Mouse (Mus musculus) lung, embryonic 16.5 days (tissue): Measurements from ENCODE around the gene Tenm4. TPM values are rescaled to one million over a fixed set of nuclear protein-coding genes. Genes with fewer than 3 reads are reported as not detected.

ENCODE experiments used
- ATAC-seq: fragments of 200-750 bp; cut with Nextera tagmentation; 2 replicates; pipeline ENCODE4 v1.8.0; 2017; ENCODE audit warnings: low read depth, mild to moderate bottlenecking, moderate library complexity
- H3K27ac ChIP-seq: fragments of 300-500 bp; sonication (generic); 2 replicates; pipeline ENCODE4 v1.5.1; 2014; ENCODE audit warnings: mild to moderate bottlenecking, control low read depth, low read length
- H3K27me3 ChIP-seq: fragments of 300-500 bp; sonication (generic); 2 replicates; pipeline ENCODE4 v1.6.1; 2014; ENCODE audit warnings: low read depth, low read length, mixed read lengths; ENCODE audit not compliant: control insufficient read depth, insufficient read depth
- H3K36me3 ChIP-seq: fragments of 300-500 bp; sonication (generic); 2 replicates; pipeline ENCODE4 v1.6.1; 2014; ENCODE audit warnings: low read length; ENCODE audit not compliant: control insufficient read depth, insufficient read depth
- H3K4me1 ChIP-seq: fragments of 300-500 bp; sonication (generic); replicated peaks from 2 replicates; pipeline ENCODE4 v1.6.1; 2014; ENCODE audit warnings: low read length, mixed read lengths; ENCODE audit not compliant: control insufficient read depth, insufficient read depth
- H3K4me2 ChIP-seq: fragments of 300-500 bp; sonication (generic); 2 replicates; pipeline ENCODE4 v1.6.1; 2014; ENCODE audit warnings: low read depth, low read length, control low read depth
- H3K4me3 ChIP-seq: fragments of 300-500 bp; sonication (generic); 2 replicates; pipeline ENCODE4 v1.5.1; 2014; ENCODE audit warnings: mild to moderate bottlenecking, low read length, control low read depth
- H3K9ac ChIP-seq: fragments of 300-500 bp; sonication (generic); 2 replicates; pipeline ENCODE4 v1.6.1; 2014; ENCODE audit warnings: low read length, control low read depth
- H3K9me3 ChIP-seq: fragments of 300-500 bp; sonication (generic); 2 replicates; pipeline ENCODE4 v1.6.1; 2016; ENCODE audit warnings: low read length; ENCODE audit not compliant: control insufficient read depth
- WGBS: fragments of 180-500 bp; shearing (Covaris S2); extraction: QIAGEN DNeasy Blood & Tissue Kit; methylation state at CpG from one replicate; pipeline ENCODE4 v1.1.7; 2014; 5-methylcytosine and 5-hydroxymethylcytosine counted together
- polyA plus RNA-seq: library from polyadenylated mRNA; unstranded; fragments of >200 nt; fragmentation: Nextera tagmentation; extraction: Ambion mirVana; gene quantifications from 2 replicates; pipeline ENCODE4 v1.2.1, GENCODE M21; 2015

Tenm4 gene
- polyA plus RNA-seq, 1 experiment from 2014 or later: 18.5 TPM

DNA sequence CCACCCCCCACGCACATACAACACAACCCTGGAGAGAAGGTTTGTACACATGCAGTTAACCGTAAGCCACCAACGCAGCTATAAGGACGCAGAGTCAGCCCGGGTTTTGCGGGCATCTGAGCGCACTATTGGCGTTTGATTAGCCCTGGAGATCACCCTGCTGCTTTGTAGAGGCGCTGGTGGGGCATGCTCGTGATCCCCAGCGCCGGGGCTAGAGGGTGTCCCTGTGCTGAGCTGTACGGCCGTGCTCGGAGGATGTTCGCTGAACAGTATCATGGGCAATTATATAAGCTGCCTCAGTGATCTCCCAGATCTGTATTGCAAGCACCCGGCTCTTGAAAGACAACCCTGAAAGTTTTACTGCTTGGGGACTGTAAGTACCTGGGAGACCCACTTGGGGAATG is 40.6 kb downstream of the Tenm4 start:
- peak overlapping the region; percentile 73 for H3K4me3 ChIP-seq
- H3K4me2 ChIP-seq: peak overlapping the region; percentile 98
- no peak overlapping the region for H3K27ac ChIP-seq
- H3K9ac ChIP-seq: peak overlapping the region; percentile 80
- no peaks in the 10 kb centered on the region for H3K36me3 ChIP-seq
- peaks cover 21% of the 10 kb centered on the region for H3K4me1 ChIP-seq
- peaks cover 8% of the 10 kb centered on the region; the same call in 1 of the 2 replicates for H3K27me3 ChIP-seq
- ATAC-seq: no peak
- H3K9me3 ChIP-seq: no peaks in the 10 kb centered on the region
- under 1% methylated on average over 17 of the region's 17 CpGs for WGBS

DNA sequence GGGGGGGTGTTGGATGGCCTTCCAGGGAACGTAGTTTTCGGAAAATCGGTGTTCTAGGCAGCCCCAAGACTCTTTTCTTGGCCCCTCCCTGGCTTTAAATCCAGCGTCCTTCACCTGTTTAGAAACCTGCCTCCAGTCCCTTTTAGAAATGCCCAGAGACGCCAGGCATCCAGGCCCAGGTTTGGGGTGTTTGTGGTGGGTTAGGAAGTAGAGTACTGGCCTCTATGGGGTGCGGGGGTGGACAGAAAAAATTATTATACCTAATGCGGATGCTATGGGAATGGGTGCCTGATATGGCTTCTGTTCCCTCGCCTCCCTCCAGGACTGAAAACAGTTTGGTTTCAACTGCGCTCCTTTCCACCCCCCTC is 41.2 kb downstream of the Tenm4 start:
- no peak for ATAC-seq
- Histone ChIP-seq H3K9ac (peak overlapping the region; percentile 80), H3K27ac (no peak overlapping the region), H3K4me3 (peak overlapping the region; percentile 73), H3K36me3 (no peaks in the 10 kb centered on the region), H3K27me3 (peaks cover 8% of the 10 kb centered on the region; the same call in 1 of the 2 replicates), H3K9me3 (no peaks in the 10 kb centered on the region), H3K4me2 (peak overlapping the region; percentile 98), H3K4me1 (peaks cover 21% of the 10 kb centered on the region)
- 3% methylated on average over 9 of the region's 9 CpGs for WGBS

DNA sequence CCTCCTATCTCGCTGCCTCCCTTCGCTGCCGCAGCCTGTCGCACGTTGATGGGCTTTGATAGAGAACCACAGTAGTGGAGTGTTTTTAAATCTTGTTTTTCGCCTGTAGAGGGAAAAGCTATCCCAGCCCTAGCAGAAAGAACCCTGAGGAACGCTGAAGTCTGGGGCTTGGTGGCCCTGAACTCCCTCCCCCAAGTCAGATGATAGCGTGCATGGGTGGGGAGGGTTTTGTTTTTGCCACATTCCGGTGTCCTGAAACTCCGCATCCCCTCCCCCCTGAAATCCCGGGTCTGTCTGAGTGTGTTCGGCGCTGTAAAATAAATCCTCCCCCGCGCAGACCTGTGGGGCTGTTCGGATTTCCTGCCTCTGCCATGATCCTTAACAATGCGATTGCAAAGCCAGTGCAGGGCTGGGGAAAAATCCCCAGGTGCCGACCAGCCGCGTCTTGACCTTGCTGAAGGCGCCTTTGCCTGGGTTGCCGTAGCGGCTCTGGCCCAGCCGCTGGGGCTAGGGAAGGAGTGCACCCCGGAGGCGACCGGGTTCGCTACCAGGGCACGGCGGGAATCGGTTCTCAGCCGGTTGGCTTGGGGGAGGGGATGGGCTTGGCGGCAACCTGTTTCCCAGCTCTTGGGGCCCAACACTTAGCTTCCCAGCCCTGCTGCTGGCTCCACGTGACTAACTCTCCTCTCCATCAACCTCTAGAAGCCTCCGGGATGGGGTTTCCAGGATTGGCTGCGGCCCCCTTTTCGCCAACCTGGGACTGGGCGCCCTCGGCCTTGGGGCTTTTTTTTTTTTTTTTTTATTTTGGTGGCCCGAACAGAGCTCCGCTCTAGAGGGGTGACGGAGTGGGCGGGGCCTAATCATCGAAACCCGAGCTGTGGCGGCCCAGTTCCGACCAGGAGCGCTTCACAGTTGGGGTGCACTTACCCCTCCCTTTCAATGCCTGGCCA is 41.8 kb downstream of the Tenm4 start:
- Histone ChIP-seq H3K9ac (peak overlapping the region; percentile 80), H3K4me1 (peaks cover 21% of the 10 kb centered on the region), H3K9me3 (no peaks in the 10 kb centered on the region), H3K36me3 (no peaks in the 10 kb centered on the region), H3K27ac (no peak overlapping the region), H3K4me2 (peak overlapping the region; percentile 98), H3K4me3 (peak overlapping the region; percentile 73), H3K27me3 (peaks cover 8% of the 10 kb centered on the region; the same call in 1 of the 2 replicates)
- ATAC-seq: peak; percentile 41
- under 1% methylated on average over 48 of the region's 48 CpGs for WGBS

DNA sequence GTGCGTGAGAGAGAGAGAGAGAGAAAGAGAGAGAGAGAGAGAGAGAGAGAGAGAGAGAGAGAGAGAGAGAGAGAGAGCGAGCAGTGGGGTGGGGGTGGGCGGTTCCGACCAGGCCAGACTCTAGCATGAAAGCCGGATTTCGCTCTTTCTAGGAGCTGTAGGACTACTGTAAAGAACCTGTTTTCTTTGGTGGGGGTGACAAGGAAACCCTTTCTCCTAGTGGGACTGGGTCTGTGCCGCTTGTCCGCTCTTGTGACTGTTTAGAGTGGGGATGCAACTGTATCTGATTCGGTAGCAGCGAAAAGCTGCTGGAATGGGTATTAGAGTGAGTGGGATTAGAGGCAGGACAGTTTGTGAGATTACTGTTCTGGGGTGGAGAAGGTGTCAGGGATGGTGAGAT is 42.7 kb downstream of the Tenm4 start:
- 27% methylated on average over 9 of the region's 10 CpGs for WGBS
- H3K4me3 ChIP-seq: peak overlapping the region; percentile 73
- H3K4me2 ChIP-seq: peak overlapping the region; percentile 98
- peaks cover 21% of the 10 kb centered on the region for H3K4me1 ChIP-seq
- H3K9me3 ChIP-seq: no peaks in the 10 kb centered on the region
- ATAC-seq: no peak
- peak overlapping the region; percentile 80 for H3K9ac ChIP-seq
- H3K27me3 ChIP-seq: peaks cover 8% of the 10 kb centered on the region; the same call in 1 of the 2 replicates
- H3K27ac ChIP-seq: no peak overlapping the region
- no peaks in the 10 kb centered on the region for H3K36me3 ChIP-seq

DNA sequence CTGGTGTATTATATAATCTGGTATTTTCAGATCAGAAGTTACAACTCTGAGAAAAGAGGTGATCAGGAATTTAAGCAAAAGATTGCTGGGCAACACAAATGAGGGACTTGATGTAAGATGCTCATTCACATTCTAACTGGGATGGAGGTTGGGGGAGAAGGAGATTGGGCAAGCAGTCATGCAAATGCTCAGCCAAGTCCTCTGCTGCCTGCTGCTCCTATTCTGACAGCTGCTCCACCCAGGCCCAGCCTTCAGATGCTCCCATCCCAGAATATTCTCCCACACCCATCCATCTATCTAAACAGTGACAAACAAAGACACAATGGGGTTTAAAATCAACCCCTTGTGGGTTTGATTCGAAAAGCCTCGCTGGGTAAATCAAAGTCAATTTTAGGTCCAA is 43.8 kb downstream of the Tenm4 start:
- no peak overlapping the region for H3K27ac ChIP-seq
- no peaks in the 10 kb centered on the region for H3K9me3 ChIP-seq
- ATAC-seq: no peak
- H3K4me1 ChIP-seq: peaks cover 19% of the 10 kb centered on the region
- H3K4me2 ChIP-seq: no peak overlapping the region
- H3K4me3 ChIP-seq: no peak overlapping the region
- 56% methylated on average over 2 of the region's 2 CpGs for WGBS
- no peaks in the 10 kb centered on the region for H3K36me3 ChIP-seq
- H3K27me3 ChIP-seq: peaks cover 8% of the 10 kb centered on the region; the same call in 1 of the 2 replicates
- H3K9ac ChIP-seq: no peak overlapping the region

DNA sequence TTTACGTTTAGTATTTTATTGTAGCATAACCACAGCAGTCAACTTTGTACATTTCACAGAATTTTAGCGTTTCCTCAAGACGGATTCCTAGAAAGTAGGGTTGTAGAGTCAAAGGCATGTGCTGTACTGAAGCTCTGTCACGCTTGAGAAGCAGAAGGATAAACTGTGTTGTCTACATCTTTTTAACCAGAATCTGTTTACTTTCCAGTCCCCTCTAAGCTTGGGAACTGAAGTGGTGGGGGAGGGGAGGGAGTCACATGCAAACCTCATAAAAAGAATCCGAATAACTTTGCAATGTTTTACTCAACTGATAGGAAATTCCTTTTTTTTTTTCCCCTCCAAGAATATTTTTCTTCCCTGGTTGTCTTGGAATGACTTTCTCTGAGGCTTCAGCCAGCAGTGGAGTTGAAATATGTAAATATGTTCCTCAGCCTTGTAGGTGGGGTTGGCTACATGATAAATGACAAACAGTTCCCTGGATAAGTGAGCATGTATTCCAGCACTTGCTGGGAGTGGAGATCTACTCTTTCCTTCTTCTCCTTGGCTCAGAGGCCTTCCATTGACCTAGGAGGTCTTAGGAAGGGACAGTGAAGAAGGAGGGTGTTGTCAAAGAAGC is 45.0 kb downstream of the Tenm4 start:
- Histone ChIP-seq H3K36me3 (no peaks in the 10 kb centered on the region), H3K4me2 (no peak overlapping the region), H3K4me1 (peaks cover 17% of the 10 kb centered on the region), H3K27me3 (peaks cover 8% of the 10 kb centered on the region; the same call in 1 of the 2 replicates), H3K9me3 (no peaks in the 10 kb centered on the region), H3K4me3 (no peak overlapping the region), H3K9ac (no peak overlapping the region), H3K27ac (no peak overlapping the region)
- ATAC-seq: no peak
- 39% methylated on average over 5 of the region's 5 CpGs for WGBS

DNA sequence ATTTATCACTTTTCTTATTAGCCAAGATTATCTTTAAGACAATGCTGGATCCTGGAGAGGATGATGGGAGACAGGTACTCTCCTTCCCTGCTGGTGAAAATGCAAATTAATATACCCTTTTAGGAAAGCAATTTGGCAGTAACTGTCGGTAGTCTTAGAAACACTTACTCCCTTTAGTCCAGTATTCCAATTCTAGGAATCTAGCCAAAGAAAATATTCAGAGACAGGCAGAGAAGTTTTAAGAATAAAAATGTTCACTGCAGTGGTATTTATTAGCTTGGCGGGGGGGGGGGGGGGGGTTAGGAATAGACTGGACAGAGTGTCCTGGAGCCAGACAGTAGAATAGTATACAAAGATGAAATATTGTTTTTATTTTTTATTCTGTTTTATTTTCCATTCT is 48.3 kb downstream of the Tenm4 start:
- ATAC-seq: no peak
- H3K9ac ChIP-seq: no peak overlapping the region
- H3K4me3 ChIP-seq: no peak overlapping the region
- no peaks in the 10 kb centered on the region for H3K4me1 ChIP-seq
- H3K27ac ChIP-seq: no peak overlapping the region
- no peaks in the 10 kb centered on the region for H3K9me3 ChIP-seq
- 50% methylated on average over 2 of the region's 2 CpGs for WGBS
- no peak overlapping the region for H3K4me2 ChIP-seq
- H3K27me3 ChIP-seq: peaks cover 4% of the 10 kb centered on the region; the same call in 1 of the 2 replicates
- no peaks in the 10 kb centered on the region for H3K36me3 ChIP-seq

DNA sequence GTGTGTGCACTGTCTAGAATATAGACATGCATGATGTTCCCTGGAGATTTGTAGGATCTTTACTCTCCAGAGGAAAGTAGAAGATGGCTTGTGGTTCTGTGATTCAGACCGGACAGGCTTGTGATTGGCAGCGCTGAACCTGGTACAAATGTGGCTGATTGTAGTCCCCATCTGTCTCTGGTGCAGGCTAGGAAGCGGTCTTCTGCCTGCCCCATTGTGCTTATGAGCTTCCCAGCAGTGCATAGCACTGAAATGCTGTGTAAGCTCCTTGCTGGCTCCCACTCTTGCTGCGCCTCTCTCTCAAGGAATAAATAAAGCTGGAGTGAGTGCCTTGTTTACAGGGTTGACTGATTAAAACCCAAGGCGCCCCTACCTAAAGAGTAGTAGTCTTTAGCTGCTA is 49.6 kb downstream of the Tenm4 start:
- no peak for ATAC-seq
- Histone ChIP-seq H3K27ac (no peak overlapping the region), H3K4me2 (no peak overlapping the region), H3K4me3 (no peak overlapping the region), H3K27me3 (no peaks in the 10 kb centered on the region), H3K9me3 (no peaks in the 10 kb centered on the region), H3K4me1 (no peaks in the 10 kb centered on the region), H3K36me3 (no peaks in the 10 kb centered on the region), H3K9ac (no peak overlapping the region)
- 80% methylated on average over 5 of the region's 5 CpGs for WGBS

DNA sequence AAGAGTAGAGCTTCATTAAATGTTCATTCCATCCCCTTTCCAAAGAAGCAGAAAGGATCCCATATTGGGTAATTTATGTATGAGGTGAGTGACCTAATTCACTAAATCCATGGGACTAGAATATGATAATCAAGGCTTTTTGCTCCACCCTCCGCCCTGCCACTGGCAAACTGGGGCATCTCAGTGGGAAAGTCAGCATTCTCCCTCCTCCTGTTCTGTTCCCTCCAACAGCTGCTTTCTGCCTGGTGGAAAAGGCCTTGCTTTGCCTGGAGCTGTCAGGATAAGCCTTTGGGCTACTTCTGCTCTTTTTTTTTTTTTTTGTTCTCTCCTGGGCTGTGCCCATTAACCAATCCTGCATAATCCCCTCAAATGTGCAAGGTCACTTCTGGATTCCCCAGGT is 51.5 kb downstream of the Tenm4 start:
- ATAC-seq: no peak
- Histone ChIP-seq H3K4me2 (no peak overlapping the region), H3K4me1 (no peaks in the 10 kb centered on the region), H3K27me3 (no peaks in the 10 kb centered on the region), H3K27ac (no peak overlapping the region), H3K36me3 (no peaks in the 10 kb centered on the region), H3K9me3 (no peaks in the 10 kb centered on the region), H3K9ac (no peak overlapping the region), H3K4me3 (no peak overlapping the region)
- 92% methylated on average over 1 of the region's 1 CpGs for WGBS
